Mouse (Mus musculus) left cerebral cortex, postnatal 36 days (tissue): ENCODE data around the gene Sdf2l1. TPM values are rescaled to one million over a fixed set of nuclear protein-coding genes. Genes with fewer than 3 reads are reported as not detected.
A peak's percentile ranks its signal among the peaks of the same experiment; 100 is the strongest.
"Not testable (repeated sequence)": the region's sequence is repeated elsewhere in the genome, so short reads cannot be mapped to it uniquely, and the experiment has no call there.

Experiments
- DNase-seq, 2 experiments: peaks; one replicate each; pipeline ENCODE4 v3.0.0; 2021 to 2022; ENCODE audit warnings: low spot score in 2 of 2, mixed read lengths in 1 of 2
- intact Hi-C: fragments of 180-260 bp; cut with DNase I; formaldehyde crosslinking; loops from one replicate; pipeline ENCODE4 v1.15.1; 2025
- total RNA-seq, 2 experiments: library from RNA; stranded (reverse); gene quantifications; 2 replicates each; pipeline ENCODE4 v1.2.3; 2021

Sdf2l1 gene
- 10 to 100 TPM; 19.9 to 34.7 TPM for total RNA-seq

- intact Hi-C loops: loop anchor here (5.0 kb wide), 2 partner anchors 70 to 145 kb away; partner anchors contain the start of genes Tmem191c and Ube2l3
- DNase-seq: peak; percentile 97
Observed at GRCm38 (mm10) chr16:17132089-17132905, at the start of gene Sdf2l1. Gene Sdf2l1, minus strand, starts transcription at chr16:17132383.

- DNase-seq: no peak
- intact Hi-C loops: no loop called here
Observed at GRCm38 (mm10) chr16:17181382-17181781, 49.2 kb upstream of the Sdf2l1 start.

- intact Hi-C loops: no loop called here
- DNase-seq: no peak
Observed at GRCm38 (mm10) chr16:17179706-17180105, 47.5 kb upstream of the Sdf2l1 start.

DNA sequence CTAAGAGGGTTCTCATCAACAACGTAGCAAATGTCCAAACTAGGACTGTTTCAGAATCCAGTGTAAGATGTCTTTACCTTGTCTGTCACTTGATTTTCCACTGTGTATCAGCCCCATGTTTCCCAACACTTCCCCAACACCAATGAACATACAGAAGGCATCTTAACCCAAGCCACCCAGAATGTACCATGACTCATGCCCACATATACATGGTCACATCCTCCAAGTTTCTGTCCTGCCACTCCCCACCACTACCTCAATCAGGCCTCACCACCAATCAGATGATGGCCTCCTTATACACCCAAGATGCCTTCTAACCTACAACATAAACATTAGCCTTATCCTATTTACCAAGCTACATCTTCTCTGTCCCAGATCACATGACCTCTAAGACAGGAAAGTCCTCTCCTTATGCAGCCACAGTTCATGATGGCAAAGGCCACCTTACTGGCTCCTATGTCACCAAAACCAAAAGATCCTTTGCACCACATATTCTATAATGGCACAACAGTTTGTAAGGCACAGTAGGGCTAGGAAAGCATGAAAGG is 45.5 kb upstream of the Sdf2l1 start:
- intact Hi-C loops: no loop called here

GRCm38 (mm10) chr16:17175765-17176164 is 43.6 kb upstream of the Sdf2l1 start:
- intact Hi-C loops: no loop called here
- DNase-seq: no peak

More for the DNA sequence above, 45.5 kb upstream of the Sdf2l1 start:
- no peak for DNase-seq

DNA sequence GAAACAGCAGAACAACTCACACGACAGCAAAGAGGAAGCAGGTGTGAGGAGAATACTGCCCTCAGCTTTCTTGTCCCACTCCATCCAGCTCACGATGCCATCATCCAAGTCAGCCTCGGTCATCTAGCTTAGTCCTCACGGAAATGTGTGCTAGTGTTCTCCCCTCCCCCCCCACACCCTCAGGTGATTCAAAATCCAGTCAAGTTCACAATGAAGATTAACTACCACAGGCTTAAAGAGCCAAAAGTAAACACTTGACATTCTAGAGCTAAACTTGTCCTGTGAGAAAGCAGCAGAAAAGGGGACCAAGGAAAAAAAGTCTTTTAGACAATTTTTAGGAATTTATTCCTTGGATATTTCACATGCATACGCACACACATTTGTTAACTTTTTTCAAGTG is 35.9 kb upstream of the Sdf2l1 start:
- no peak for DNase-seq
- intact Hi-C loops: no loop called here

DNA sequence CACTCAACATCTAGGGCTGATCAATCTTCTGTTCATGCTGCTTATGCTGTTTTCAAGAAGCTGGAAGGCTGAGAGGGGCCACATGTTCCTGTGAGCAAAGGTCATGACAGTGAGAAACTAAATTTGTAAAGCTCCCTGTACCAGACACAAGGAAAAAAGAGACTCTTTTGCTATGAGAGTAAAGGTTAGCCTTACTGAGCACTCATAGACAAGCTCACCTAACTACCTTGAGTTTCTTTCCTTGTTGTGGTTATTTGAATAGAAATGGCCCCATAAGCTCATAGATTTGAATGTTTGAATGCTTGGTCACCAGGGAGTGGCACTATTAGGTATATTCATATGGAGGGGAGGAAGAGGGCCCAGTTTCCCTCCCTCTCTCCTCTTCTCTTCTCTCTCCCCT is 35.0 kb upstream of the Sdf2l1 start:
- DNase-seq: no peak
- intact Hi-C loops: no loop called here

- DNase-seq, intact Hi-C loops: not testable (repeated sequence)
Observed at GRCm38 (mm10) chr16:17165478-17165877, 33.3 kb upstream of the Sdf2l1 start.

DNA sequence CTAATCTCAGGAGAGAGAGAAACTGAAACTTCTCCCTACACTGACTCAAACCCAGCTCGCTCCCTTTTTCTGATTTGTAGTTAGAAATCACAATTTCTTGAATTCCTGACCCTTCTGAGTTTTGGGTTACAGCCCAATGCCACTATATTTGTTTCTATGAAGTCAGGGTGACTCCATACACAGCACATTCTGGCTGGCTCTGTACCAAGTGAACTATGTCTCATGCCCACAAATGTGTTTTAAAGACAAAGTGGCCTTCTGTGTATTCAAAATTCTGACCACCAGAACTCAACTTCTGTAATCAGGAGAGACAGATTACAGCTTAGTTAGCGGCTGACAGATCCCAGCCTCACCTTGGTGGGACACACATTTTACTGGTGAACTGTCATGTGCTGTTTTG is 22.2 kb upstream of the Sdf2l1 start:
- no peak for DNase-seq
- intact Hi-C loops: no loop called here

DNA sequence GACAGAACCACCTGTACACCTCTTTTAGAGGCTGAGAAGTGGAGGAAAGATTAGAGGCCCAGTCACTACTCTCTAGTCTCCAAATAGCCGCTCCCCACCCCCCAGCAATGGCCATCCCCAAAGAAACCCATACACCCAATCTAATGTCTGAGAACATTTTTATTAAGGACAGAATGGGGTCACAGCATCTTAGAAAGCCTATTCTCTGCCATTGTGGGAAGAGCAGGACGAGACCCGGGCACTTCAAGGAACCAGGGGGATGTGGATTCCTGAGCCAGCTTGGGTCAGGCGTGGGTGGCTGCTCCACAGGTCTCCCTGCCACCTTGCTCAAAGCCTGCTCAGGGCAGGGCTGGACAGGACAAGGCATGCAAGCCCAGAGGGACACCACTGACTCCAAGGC is 19.7 kb upstream of the Sdf2l1 start:
- DNase-seq: no peak
- intact Hi-C loops: no loop called here

- no peak for DNase-seq
- intact Hi-C loops: no loop called here
Observed at GRCm38 (mm10) chr16:17150520-17151258, 18.5 kb upstream of the Sdf2l1 start.

- intact Hi-C loops: loop anchor here (5.0 kb wide), 2 partner anchors 54 to 129 kb away; partner anchors contain the start of genes Tmem191c and Ube2l3
- DNase-seq: peak in 1 of 2 experiments; percentile 22
Observed at GRCm38 (mm10) chr16:17148084-17148483, 15.9 kb upstream of the Sdf2l1 start.

GRCm38 (mm10) chr16:17147391-17147929 is 15.3 kb upstream of the Sdf2l1 start:
- intact Hi-C loops: loop anchor here (5.0 kb wide), 2 partner anchors 55 to 130 kb away; partner anchors contain the start of genes Tmem191c and Ube2l3
- DNase-seq: peak; percentile 45 to 49

GRCm38 (mm10) chr16:17146772-17147235 is 14.6 kb upstream of the Sdf2l1 start, which contains the start of gene Ccdc116:
Gene Ccdc116, minus strand, starts transcription at chr16:17147229.
- intact Hi-C loops: loop anchor here (5.0 kb wide), 2 partner anchors 55 to 130 kb away; partner anchors contain the start of genes Tmem191c and Ube2l3
- DNase-seq: peak; percentile 78 to 81

DNA sequence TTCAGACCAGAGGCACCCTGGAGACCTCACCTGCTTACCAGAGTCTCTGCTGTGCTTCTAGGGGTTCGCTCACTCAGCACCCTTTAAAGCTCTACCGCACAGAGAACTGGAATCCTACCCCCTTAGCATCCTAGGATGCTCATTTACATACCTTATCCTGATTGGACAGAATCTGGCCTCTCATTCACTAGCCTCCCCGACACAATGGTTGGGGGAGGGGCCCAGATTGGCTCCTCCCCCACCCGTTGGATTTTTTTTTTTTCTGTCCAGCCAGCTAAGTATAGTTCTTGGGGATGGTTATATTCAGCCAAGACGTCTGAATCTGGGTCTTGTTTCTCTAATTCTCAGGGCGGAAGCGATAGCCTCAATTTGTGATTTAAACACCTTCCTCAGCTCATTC is 12.2 kb upstream of the Sdf2l1 start, which contains the start of gene Ydjc:
Gene Ydjc (plus strand): TSS at position 283 of the 400 bp plus-strand sequence.
- intact Hi-C loops: no loop called here
- DNase-seq: no peak

GRCm38 (mm10) chr16:17137355-17137754 is 5.2 kb upstream of the Sdf2l1 start:
- intact Hi-C loops: no loop called here

DNA sequence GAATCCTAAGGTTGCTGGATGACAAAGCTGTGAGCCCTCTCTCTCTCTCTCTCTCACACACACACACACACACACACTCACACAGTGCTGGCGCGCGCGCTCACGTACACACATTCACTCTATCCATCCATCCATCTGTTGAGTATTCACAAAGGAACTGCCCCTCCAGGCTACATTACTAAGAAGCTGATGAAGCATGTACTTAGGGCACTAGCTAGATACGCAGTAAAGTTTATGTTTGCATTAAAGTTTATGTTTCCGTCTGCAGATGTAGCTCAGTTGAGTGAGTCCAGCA is 670 bp upstream of the Sdf2l1 start:
- DNase-seq: no peak
- intact Hi-C loops: loop anchor here (5.0 kb wide), 2 partner anchors 69 to 144 kb away; partner anchors contain the start of genes Tmem191c and Ube2l3

More at GRCm38 (mm10) chr16:17137355-17137754, 5.2 kb upstream of the Sdf2l1 start:
- DNase-seq: no peak

DNA sequence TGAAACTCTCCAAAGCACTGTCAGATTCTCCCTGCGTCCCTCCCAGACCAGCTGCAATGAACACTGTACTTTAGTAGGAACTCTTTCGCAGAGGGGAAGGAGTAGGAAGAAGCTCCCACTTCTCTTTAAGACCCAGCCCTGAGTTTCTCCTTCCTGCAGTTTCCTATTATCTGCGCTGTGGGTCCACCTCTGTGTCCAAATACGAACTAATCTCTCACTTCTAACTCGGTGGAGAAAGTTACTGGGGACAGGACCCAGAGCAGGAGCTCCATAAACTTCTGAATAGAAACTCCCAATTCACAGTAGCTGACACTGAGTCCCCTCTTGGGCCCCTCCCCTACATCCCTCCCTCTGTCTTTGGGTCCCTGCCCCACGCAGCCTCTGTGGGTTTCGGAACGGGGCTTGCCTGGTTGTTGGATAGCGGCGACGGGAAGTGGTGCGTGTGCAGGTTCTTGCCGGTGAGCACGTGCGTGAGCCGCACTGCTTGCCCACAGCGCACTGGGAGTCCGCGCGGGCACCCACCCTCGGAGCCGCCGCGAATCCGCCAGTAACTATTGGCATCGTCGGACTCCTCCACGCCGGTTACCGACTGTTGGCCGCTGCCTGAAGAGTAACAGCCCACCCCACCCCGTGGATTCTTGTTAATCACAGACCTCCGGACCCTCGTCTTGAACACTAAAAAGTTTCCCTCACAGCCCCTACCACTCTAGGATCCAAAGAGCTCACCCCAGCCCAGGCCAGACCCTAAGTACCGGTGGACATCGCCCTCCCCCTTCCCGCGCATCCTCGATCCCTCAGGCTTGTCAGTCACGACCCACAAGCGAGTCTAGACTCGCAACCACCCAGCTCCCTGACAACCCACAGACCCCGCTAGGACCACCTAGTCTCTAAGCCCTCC is 743 bp downstream of the Sdf2l1 start:
- DNase-seq: peak in 1 of 2 experiments; percentile 27
- intact Hi-C loops: loop anchor here (5.0 kb wide), 2 partner anchors 71 to 146 kb away; partner anchors contain the start of genes Tmem191c and Ube2l3
